Mouse (Mus musculus): ENCODE results near the gene Kcnk16.

The Kcnk16 gene

GRCm38 (mm10) chr14:20233016-20233980 lies 35.7 kb downstream of the Kcnk16 start:
- no peak for DNase-seq (ENCODE audit: low spot score in 2 of 2)

- no peak for DNase-seq (ENCODE audit: low spot score in 2 of 2)
Measured at GRCm38 (mm10) chr14:20230063-20230491, 38.9 kb downstream of the Kcnk16 start.

GRCm38 (mm10) chr14:20229437-20229836 lies 39.6 kb downstream of the Kcnk16 start:
- no peak for DNase-seq (ENCODE audit: low spot score in 2 of 2)

DNA sequence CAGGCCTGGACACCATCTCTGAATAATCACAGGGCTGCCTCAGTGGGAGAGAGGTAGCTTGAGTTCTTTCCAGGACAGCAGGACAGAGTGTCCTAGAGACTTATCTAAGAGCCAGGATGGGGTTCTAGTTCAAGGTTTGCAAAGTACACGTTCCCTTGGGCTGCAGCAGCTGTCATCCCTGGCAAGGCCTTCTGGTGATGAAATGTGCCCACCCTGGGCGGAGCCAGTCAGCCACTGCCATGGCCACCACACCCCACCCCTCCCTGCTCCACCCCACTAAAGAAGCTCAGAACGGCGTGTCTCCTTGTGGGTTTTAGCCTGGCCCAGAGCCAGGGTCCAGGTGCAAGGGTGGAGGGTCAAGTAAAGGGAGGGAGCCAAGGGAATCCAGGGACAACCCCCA lies 40.7 kb downstream of the Kcnk16 start:
- DNase-seq (ENCODE audit: low spot score in 2 of 2) = no peak

DNA sequence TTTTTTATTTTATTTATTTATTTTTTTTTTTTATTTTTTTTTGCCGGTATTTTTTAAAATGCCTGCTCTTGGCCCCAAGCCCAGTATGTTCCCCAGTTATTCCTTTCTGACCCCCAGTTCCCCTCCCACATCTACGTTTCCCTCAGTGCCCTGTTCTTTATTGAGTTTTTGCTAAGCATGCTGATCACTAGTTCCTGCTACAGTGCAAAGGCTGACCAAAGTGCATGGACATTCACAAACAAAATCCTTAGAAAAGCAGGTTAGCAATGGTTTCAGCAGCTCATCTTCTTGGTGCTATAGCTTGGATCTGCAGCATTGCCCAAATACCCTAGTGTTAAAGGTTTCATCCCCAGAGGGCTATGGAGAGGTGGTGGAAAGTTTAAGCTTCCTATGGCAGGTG lies 42.0 kb downstream of the Kcnk16 start:
- DNase-seq (ENCODE audit: low spot score in 2 of 2) = no peak

DNA sequence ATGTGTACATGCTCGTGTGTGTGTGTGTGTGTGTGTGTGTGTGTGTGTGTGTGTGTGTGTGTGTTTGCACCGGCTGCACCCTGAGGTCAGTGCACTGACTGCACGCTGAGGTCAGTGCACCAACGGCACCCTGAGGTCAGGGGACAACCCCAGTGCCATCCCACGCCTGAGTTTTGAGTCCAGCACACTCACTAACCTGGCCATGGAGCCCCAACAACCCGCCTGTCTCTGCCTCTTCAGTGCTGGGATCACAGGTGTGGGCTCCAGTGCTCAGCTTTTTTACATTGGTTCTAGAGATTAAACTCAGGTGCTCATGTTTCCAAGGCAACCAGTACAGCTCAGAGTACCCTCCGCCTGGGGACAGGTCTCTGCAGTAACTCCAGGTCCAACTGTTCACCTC lies 42.5 kb downstream of the Kcnk16 start:
- DNase-seq (ENCODE audit: low spot score in 2 of 2) = no peak

GRCm38 (mm10) chr14:20225525-20225924 lies 43.5 kb downstream of the Kcnk16 start:
- DNase-seq (ENCODE audit: low spot score in 2 of 2) = no peak

DNA sequence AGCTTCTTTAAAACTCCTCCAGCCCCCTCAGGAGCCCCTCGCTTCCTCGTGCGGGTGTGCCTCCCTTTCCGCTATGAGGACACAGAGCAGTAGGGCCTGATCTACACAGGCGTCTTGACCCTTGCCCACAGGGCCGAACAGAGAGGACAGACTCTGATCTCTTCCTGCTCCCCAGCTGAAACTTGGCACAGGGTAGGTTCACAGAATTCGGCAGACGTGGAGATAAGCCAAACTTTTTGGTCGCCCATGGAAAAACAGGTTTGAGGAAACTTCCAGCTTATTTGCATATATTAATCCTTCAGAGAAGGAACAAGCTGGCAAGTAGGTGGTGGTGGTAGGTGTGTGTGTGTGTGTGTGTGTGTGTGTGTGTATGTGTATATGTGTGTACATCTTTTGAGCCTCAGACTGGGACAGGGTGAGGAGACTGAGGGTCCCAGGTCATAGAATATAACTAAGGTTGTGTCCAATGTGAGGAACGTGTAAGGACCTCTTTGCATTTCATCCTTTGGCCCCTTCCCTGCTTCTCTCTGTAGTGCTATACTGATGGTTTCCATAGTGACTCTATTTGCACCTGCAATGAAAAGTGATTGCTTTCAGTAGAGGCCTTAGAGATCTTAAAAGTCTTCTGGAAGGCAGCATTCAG lies 44.3 kb downstream of the Kcnk16 start:
- no peak for DNase-seq (ENCODE audit: low spot score in 2 of 2)

- DNase-seq (ENCODE audit: low spot score in 2 of 2) = peak in 1 of 2 experiments; percentile 63
Measured at GRCm38 (mm10) chr14:20224163-20224562, 44.8 kb downstream of the Kcnk16 start.

- no peak for DNase-seq (ENCODE audit: low spot score in 2 of 2)
Measured at GRCm38 (mm10) chr14:20223253-20223652, 45.7 kb downstream of the Kcnk16 start.

DNA sequence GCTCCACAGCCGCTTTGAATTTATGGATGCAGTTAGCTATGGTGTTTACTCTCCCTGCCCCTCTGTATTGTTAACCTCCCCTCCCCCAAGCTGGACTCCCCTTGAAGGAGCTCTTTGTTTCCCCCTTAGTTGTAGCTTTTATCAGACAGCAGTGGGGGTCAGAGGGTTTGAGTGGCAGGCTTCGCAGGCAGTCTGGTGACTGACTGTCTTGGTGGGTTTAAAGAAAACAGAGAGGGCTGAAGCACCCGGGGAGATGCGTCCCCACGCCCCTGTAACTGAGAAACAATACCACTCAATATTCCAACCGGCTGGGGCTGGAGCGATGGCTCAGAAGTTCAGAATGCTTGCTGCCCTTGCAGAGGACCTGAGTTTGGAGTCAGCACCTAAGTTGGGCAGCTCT lies 47.9 kb downstream of the Kcnk16 start:
- DNase-seq (ENCODE audit: low spot score in 2 of 2) = no peak

GRCm38 (mm10) chr14:20219849-20220248 lies 49.1 kb downstream of the Kcnk16 start:
- DNase-seq (ENCODE audit: low spot score in 2 of 2) = no peak

DNA sequence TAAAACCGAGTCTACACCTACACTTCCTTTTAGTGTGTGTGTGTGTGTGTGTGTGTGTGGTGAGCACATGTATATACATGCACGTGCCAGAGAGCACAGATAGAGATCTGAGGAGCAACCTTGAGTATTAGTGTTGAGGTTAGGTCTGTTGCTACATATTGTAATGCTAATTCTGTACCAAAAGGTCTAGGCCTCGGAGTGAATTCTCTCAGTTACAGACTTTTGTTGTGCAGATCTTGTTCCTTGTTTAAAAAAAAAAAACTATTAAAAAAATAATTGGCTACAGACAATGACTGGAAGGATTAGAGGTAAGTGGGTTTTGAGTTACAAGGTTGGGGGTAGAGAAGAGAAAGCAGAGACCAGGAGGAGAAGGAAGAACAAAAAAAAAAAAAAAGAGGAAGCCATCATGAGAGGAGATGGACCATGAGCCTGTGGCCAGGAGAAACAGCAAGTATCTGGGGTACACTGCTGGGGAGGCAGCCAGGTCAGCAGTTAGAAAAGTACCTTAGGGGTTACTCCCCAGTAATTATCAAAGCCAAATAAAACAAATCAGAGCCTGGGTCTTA lies 51.6 kb downstream of the Kcnk16 start:
- DNase-seq (ENCODE audit: low spot score in 2 of 2) = no peak

DNA sequence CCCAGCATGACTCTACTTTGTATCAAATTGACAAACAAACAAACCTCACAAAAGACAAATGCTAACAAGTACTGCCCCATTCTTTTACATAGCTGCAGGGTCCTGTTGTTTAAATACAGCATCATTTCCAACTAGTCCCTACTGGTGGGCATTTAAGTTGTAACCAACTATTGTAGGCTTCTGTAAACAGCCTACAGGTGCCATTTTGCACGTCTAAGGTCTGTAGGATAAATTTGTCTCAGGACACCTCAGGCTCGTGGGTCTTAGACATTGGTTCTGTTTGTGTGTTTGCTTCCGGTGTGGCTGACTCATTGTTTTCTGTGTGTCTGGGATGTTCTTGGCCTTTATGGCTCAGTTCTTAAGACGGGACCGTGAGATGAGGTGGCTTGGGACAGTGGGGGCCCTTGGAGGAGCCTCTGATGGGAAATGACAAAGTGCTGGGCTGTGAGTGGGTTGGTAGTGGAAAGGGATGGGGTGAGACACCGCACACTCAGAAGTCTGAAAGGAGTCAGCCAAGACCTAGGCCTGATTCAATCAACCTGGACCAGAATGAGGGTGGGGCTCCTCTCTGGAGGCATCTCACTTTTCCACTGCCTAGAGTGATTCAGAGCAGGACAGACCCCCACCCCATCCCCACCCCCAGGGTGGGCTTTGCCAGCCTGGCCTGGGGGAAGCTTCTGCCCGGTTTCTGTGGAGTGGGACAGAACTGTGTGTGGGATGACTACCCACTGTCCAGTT lies 52.3 kb downstream of the Kcnk16 start:
- no peak for DNase-seq (ENCODE audit: low spot score in 2 of 2)

DNA sequence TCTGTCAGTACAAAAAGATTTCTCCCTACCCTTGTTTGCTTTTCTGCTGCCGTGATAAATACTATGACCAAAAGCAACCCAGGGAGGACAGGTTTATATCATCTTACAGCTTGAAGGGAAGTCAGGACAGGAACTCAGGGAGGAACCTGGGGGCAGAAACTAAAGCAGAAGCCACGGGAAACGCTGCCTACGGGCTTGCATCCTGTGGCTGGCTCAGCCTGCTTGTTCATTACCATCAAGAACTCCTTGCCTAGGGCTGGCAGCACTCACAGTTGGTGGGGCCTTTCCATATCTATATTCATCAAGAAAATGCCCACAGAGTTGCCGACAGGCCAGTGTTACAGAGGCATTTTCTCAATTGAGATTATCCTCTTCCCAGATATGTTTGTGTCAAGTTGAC lies 53.2 kb downstream of the Kcnk16 start:
- no peak for DNase-seq (ENCODE audit: low spot score in 2 of 2)

- DNase-seq (ENCODE audit: low spot score in 2 of 2) = peak in 1 of 2 experiments; percentile 35
Measured at GRCm38 (mm10) chr14:20214125-20214524, 54.9 kb downstream of the Kcnk16 start.

GRCm38 (mm10) chr14:20211754-20212601 lies 57.0 kb downstream of the Kcnk16 start:
- no peak for DNase-seq (ENCODE audit: low spot score in 2 of 2)

Data from urinary bladder, postnatal 36 days (tissue).